Mouse (Mus musculus) liver, embryonic 14.5 days (tissue): ENCODE measurements at regions not wholly inside any gene's neighbourhood (a gene's known extent, or its start where the extent isn't known, plus 50 kb on each side); places are given as distances from the start of the nearest gene placed in this dataset.

ENCODE experiments used
- ATAC-seq: fragments of 200-750 bp; cut with Nextera tagmentation; 2 replicates; pipeline ENCODE4 v1.8.0; 2017; ENCODE audit warnings: moderate number of reproducible peaks, mild to moderate bottlenecking, moderate library complexity; ENCODE audit not compliant: insufficient read depth
- DNase-seq, 3 experiments: peaks; one replicate each; pipeline ENCODE4 v3.0.0-alpha.2; 2012 to 2013; ENCODE audit warnings: low read depth in 3 of 3, low spot score in 3 of 3
- H3K27ac ChIP-seq: fragments of 300-500 bp; sonication (generic); 2 replicates; pipeline ENCODE4 v1.5.1; 2014; ENCODE audit warnings: moderate library complexity, mild to moderate bottlenecking, control low read depth, inconsistent platforms
- H3K27me3 ChIP-seq: fragments of 300-500 bp; sonication (generic); 2 replicates; pipeline ENCODE4 v1.6.1; 2014; ENCODE audit warnings: mild to moderate bottlenecking, low read length, moderate library complexity; ENCODE audit not compliant: control insufficient read depth, insufficient read depth
- H3K36me3 ChIP-seq: fragments of 300-500 bp; sonication (generic); replicated peaks from 2 replicates; pipeline ENCODE4 v1.6.1; 2014; ENCODE audit warnings: low read depth; ENCODE audit not compliant: control insufficient read depth, insufficient read depth
- H3K4me1 ChIP-seq, 2 experiments: fragments of 200-500 bp in 1 of 2; fragments of 300-500 bp in 1 of 2; sonication (generic) in 1 of 2; replicated peaks; 2 replicates each; pipeline ENCODE4 v1.6.1; 2012 to 2014; ENCODE audit warnings: antibody characterized with exemption in 1 of 2, inconsistent platforms in 1 of 2, low read length in 1 of 2; ENCODE audit not compliant: control insufficient read depth in 2 of 2, insufficient read depth in 2 of 2
- H3K4me2 ChIP-seq: fragments of 300-500 bp; sonication (generic); 2 replicates; pipeline ENCODE4 v1.6.1; 2014; ENCODE audit warnings: low read depth, mild to moderate bottlenecking, control low read depth, moderate library complexity
- H3K4me3 ChIP-seq, 2 experiments: fragments of 200-500 bp in 1 of 2; fragments of 300-500 bp in 1 of 2; sonication (generic) in 1 of 2; 2 replicates each; pipeline ENCODE4 v1.5.1; 2012 to 2014; ENCODE audit warnings: low read depth in 2 of 2, low read length in 2 of 2, mild to moderate bottlenecking in 2 of 2, control low read depth in 1 of 2, inconsistent platforms in 1 of 2, moderate library complexity in 1 of 2; ENCODE audit not compliant: insufficient read depth in 1 of 2
- H3K9ac ChIP-seq: fragments of 300-500 bp; sonication (generic); replicated peaks from 2 replicates; pipeline ENCODE4 v1.6.1; 2014; ENCODE audit warnings: mild to moderate bottlenecking, control low read depth, moderate library complexity
- H3K9me3 ChIP-seq: fragments of 300-500 bp; sonication (generic); 2 replicates; pipeline ENCODE4 v1.6.1; 2016; ENCODE audit warnings: low read length, mixed read lengths; ENCODE audit not compliant: control insufficient read depth
- CTCF ChIP-seq: IDR thresholded peaks from 2 replicates; pipeline ENCODE4 v1.5.1; 2016; ENCODE audit warnings: antibody characterized with exemption, low read depth, control low read depth
- EP300 ChIP-seq: IDR thresholded peaks from 2 replicates; pipeline ENCODE4 v1.6.1; 2016; ENCODE audit warnings: antibody characterized with exemption, low read depth
- WGBS: fragments of 180-500 bp; shearing (Covaris S2); extraction: QIAGEN DNeasy Blood & Tissue Kit; methylation state at CpG from one replicate; pipeline ENCODE4 v1.1.7; 2014; ENCODE audit not compliant: insufficient replicate concordance; 5-methylcytosine and 5-hydroxymethylcytosine counted together

- 46% methylated on average over 4 of the region's 4 CpGs for WGBS
- no peak overlapping the region for H3K4me3 ChIP-seq
- H3K27ac ChIP-seq, result no peak overlapping the region
- DNase-seq (no peak), ATAC-seq (no peak)
- no peak overlapping the region for H3K9ac ChIP-seq
- H3K9me3 ChIP-seq, result no peaks in the 10 kb centered on the region
- no peaks in the 10 kb centered on the region for H3K4me1 ChIP-seq
- TF ChIP-seq CTCF, result no peak
- TF ChIP-seq EP300, result no peak
- no peak overlapping the region for H3K4me2 ChIP-seq
- no peaks in the 10 kb centered on the region for H3K27me3 ChIP-seq
- no peaks in the 10 kb centered on the region for H3K36me3 ChIP-seq
These were observed 92.4 kb upstream of the Slc25a26 start for GRCm38 (mm10) chr6:94407751-94408150.

DNA sequence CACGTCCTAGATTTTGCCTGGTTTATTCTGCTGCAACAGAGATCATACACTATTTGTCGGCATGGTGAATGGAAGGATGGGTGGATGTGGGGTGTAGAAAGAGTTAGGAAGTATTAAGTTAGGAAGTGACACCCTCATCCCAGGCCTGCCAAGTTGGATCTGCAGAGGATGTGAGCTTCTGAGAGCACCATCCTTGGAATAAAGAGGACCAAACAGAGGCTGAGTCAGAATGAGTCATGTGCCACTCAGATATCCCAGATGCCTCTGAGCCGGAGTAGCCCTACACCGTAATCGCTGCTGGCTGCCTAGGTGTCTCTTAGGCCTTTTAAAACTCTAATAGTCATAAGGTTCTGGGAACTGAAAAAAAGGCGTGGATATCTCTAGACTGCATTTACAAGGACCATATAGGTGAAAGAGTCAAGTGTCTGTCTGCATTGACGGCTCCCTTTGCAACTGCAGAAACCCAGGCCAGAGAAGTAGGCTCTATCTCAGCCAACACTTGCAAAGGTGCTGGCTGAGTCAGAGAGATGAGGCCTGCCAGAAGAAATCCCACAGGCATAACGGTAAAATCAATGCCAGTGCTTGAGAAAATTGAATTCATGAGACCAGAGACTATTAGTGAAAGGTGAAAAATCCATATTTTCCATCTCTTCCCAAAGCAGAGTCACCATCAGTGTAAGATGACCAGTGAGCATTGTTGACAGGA lies 94.6 kb upstream of the Slc25a26 start:
- Histone ChIP-seq H3K4me3 (no peak overlapping the region), H3K9ac (no peak overlapping the region), H3K36me3 (no peaks in the 10 kb centered on the region), H3K27me3 (no peaks in the 10 kb centered on the region), H3K4me2 (no peak overlapping the region), H3K27ac (no peak overlapping the region), H3K9me3 (no peaks in the 10 kb centered on the region), H3K4me1 (no peaks in the 10 kb centered on the region)
- no peak for DNase-seq
- TF ChIP-seq CTCF (no peak), EP300 (no peak)
- ATAC-seq, result no peak
- 64% methylated on average over 8 of the region's 8 CpGs for WGBS

GRCm38 (mm10) chr6:94401617-94402481 lies 98.3 kb upstream of the Slc25a26 start:
- DNase-seq (no peak), ATAC-seq (no peak)
- no peaks in the 10 kb centered on the region for H3K27me3 ChIP-seq
- H3K27ac ChIP-seq, result no peak overlapping the region
- H3K4me2 ChIP-seq, result no peak overlapping the region
- H3K4me1 ChIP-seq, result no peaks in the 10 kb centered on the region
- no peak overlapping the region for H3K4me3 ChIP-seq
- H3K9ac ChIP-seq, result no peak overlapping the region
- H3K36me3 ChIP-seq, result no peaks in the 10 kb centered on the region
- TF ChIP-seq EP300, result no peak
- H3K9me3 ChIP-seq, result no peaks in the 10 kb centered on the region
- 49% methylated on average over 9 of the region's 9 CpGs for WGBS

DNA sequence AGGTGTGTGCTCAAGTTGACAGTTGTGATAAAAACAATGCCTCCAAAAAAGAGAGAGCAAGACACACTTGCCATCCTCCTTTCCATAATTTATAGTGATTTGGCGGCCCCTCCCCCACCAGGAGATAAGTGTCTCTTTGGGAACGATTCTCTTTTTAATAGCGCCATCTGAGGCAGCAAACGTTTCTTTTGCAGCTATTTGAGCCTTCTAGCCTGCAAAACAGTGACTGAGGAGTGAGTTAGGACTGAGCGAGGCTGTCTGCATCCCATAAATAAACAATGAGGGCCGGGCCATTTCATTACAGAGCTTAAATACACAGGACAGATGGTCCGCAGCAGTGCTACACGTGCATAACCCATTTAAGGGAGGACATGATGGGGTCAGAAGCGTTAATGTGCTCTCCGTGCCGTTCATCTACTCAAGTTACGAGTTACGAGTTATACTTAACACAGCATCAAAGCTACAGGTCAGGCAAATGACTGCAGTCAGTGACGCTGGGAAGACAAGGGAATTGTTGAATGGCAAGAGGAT lies 99.0 kb upstream of the Slc25a26 start:
- DNase-seq (no peak), ATAC-seq (no peak)
- TF ChIP-seq EP300 (no peak), CTCF (no peak)
- no peaks in the 10 kb centered on the region for H3K9me3 ChIP-seq
- no peaks in the 10 kb centered on the region for H3K4me1 ChIP-seq
- H3K4me2 ChIP-seq, result no peak overlapping the region
- no peaks in the 10 kb centered on the region for H3K27me3 ChIP-seq
- 43% methylated on average over 14 of the region's 14 CpGs for WGBS
- no peak overlapping the region for H3K4me3 ChIP-seq
- no peak overlapping the region for H3K27ac ChIP-seq
- H3K9ac ChIP-seq, result no peak overlapping the region
- H3K36me3 ChIP-seq, result no peaks in the 10 kb centered on the region

DNA sequence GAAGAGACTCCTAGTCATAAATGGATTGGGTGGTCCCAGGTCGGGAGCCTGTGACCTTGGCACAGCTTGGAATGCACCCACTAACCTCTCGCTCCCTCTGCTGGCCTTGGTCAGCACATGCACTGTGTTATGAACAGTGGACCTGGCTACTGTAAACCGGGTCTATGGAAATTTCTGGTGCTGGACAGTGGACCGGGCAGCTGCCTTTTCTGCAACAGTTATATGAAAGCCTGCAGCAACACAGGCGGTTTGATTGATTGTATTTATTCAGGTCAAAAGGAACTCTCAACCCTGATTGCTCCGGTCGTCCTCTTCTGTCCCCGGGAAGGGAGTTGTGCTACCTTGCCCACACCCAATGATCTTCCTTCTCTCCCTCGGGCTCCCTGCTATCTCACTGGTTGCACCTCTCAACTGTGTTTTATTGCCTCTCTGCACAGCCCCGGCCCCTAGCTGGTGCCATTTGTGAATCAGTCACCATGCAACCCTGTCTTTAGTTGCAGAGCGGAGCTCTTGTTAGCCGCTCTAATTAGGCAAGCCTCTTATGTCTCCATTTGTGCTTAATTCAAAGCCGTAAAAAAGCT lies 99.6 kb upstream of the Slc25a26 start:
- TF ChIP-seq CTCF, result peak; percentile 76
- TF ChIP-seq EP300, result no peak
- no peaks in the 10 kb centered on the region for H3K9me3 ChIP-seq
- no peaks in the 10 kb centered on the region for H3K4me1 ChIP-seq
- DNase-seq (no peak), ATAC-seq (no peak)
- no peak overlapping the region for H3K4me2 ChIP-seq
- no peak overlapping the region for H3K9ac ChIP-seq
- no peak overlapping the region for H3K27ac ChIP-seq
- H3K36me3 ChIP-seq, result no peaks in the 10 kb centered on the region
- WGBS, result 32% methylated on average over 13 of the region's 13 CpGs
- no peak overlapping the region for H3K4me3 ChIP-seq
- H3K27me3 ChIP-seq, result no peaks in the 10 kb centered on the region
